Mouse (Mus musculus) thymus, adult 2 months (tissue): Measurements from ENCODE around the gene Sec24c.

ENCODE experiments used
- CTCF ChIP-seq: fragments of 200-500 bp; IDR thresholded peaks from 2 replicates; pipeline ENCODE4 v1.5.1; 2012; ENCODE audit warnings: mild to moderate bottlenecking, control low read depth, low read length, moderate library complexity, borderline replicate concordance; ENCODE audit not compliant: control insufficient read depth, poor library complexity, insufficient read depth; ENCODE audit errors: extremely low read depth
- POLR2A ChIP-seq: fragments of 200-500 bp; IDR thresholded peaks from 2 replicates; pipeline ENCODE4 v1.6.1; 2012; ENCODE audit warnings: mild to moderate bottlenecking, low read length, control low read depth, moderate library complexity; ENCODE audit not compliant: control insufficient read depth, poor library complexity, insufficient read depth; ENCODE audit errors: extremely low read depth

DNA sequence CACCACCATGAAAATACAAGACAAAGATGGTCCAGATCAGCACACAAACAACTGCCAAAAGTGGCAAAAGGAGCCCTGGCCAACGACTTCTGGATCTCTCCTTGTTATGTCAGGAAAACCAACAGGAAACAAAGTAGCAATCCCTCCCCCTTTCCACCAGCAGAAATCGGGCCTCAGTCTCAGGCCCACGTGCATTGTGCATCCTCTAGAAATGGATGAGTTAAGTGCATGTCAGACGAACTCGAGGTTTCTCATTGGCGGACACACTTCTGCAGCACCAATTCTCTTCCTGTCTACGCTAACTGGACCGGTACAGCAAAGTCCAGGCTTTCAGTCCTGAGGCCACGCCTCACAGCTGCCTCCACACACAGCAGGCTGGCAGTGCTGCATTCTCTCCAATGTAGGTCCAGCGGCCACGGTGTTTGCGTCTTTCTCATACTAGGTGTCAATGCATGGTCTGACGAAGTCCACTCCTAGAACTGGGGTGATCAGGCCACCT is 61.8 kb downstream of the Sec24c start:
- TF ChIP-seq CTCF (no peak), POLR2A (no peak)
